Mouse (Mus musculus): ENCODE measurements at regions not wholly inside any gene's neighbourhood (a gene's known extent, or its start where the extent isn't known, plus 50 kb on each side); places are given as distances from the start of the nearest gene placed in this dataset.
"Not testable (repeated sequence)": the region's sequence is repeated elsewhere in the genome, so short reads cannot be mapped to it uniquely, and the experiment has no call there.

- not testable (repeated sequence) for H3K4me1 ChIP-seq (replicated peaks; ENCODE audit: control insufficient read depth, insufficient read depth, low read length); H3K4me3 ChIP-seq (ENCODE audit: low read depth, low read length); H3K9me3 ChIP-seq (ENCODE audit: control insufficient read depth, low read length); H3K27ac ChIP-seq (ENCODE audit: low read depth, low read length); DNase-seq (ENCODE audit: low spot score); H3K36me3 ChIP-seq (ENCODE audit: control insufficient read depth, insufficient read depth, low read length); H3K9ac ChIP-seq (ENCODE audit: low read depth, low read length); ATAC-seq (replicated peaks; ENCODE audit: low FRiP score); H3K4me2 ChIP-seq; H3K27me3 ChIP-seq (replicated peaks; ENCODE audit: control insufficient read depth, insufficient read depth, low read length)
- WGBS, result 80% methylated on average over 1 of the region's 1 CpGs
Observed at GRCm38 (mm10) chr1:186000066-186000465, 117.0 kb downstream of the Lyplal1 start.

DNA sequence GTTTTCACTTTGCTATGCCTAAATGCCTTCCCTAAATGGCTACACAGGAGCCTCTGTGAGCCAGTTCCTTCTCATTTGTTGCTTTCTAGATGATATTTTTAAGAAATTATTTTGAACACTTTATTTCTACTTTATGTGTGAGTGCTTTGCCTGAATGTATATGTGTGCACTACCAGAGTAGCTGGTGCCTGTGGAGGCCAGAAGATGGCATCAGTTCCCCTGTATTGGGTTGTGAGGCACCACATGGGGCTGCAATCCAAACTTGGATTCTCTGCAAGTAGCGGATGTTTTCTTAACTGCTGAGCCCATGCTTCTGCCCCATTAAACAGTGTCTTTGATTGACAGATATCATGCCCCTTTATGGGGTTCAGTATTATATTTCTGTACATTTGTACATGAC, 103.7 kb downstream of the Lyplal1 start:
- Histone ChIP-seq H3K9ac (ENCODE audit: low read depth, low read length) (no peak overlapping the region), H3K4me1 (replicated peaks; ENCODE audit: control insufficient read depth, insufficient read depth, low read length) (no peaks in the 10 kb centered on the region), H3K36me3 (ENCODE audit: control insufficient read depth, insufficient read depth, low read length) (no peaks in the 10 kb centered on the region), H3K4me2 (no peak overlapping the region), H3K9me3 (ENCODE audit: control insufficient read depth, low read length) (no peaks in the 10 kb centered on the region), H3K4me3 (ENCODE audit: low read depth, low read length) (no peak overlapping the region), H3K27me3 (replicated peaks; ENCODE audit: control insufficient read depth, insufficient read depth, low read length) (no peaks in the 10 kb centered on the region), H3K27ac (ENCODE audit: low read depth, low read length) (no peak overlapping the region)
- 88% methylated on average over 1 of the region's 1 CpGs for WGBS
- ATAC-seq (replicated peaks; ENCODE audit: low FRiP score) (no peak), DNase-seq (ENCODE audit: low spot score) (no peak)

DNA sequence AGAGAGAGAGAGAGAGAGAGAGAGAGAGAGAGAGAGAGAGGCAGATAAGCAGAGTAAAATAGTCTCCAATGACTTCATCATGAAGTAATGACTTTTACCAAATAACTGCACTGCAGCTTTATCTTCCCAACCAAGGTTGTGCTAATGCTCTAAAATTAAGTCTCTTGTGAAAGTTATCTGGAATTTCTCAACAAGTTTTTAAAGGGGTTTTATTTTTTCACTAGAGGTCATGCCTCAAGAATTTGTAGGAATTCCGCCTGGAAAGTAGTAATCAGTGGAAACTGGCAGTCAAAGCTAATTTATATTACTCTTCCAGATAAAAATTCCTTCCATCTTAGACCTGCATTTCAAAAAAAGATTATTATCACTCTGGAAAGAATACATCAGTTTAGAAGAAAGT, 102.9 kb downstream of the Lyplal1 start:
- H3K4me3 ChIP-seq (ENCODE audit: low read depth, low read length), result no peak overlapping the region
- H3K9ac ChIP-seq (ENCODE audit: low read depth, low read length), result no peak overlapping the region
- no peak overlapping the region for H3K4me2 ChIP-seq
- no peaks in the 10 kb centered on the region for H3K27me3 ChIP-seq (replicated peaks; ENCODE audit: control insufficient read depth, insufficient read depth, low read length)
- ATAC-seq (replicated peaks; ENCODE audit: low FRiP score) (no peak), DNase-seq (ENCODE audit: low spot score) (no peak)
- H3K9me3 ChIP-seq (ENCODE audit: control insufficient read depth, low read length), result no peaks in the 10 kb centered on the region
- H3K4me1 ChIP-seq (replicated peaks; ENCODE audit: control insufficient read depth, insufficient read depth, low read length), result no peaks in the 10 kb centered on the region
- no peaks in the 10 kb centered on the region for H3K36me3 ChIP-seq (ENCODE audit: control insufficient read depth, insufficient read depth, low read length)
- H3K27ac ChIP-seq (ENCODE audit: low read depth, low read length), result no peak overlapping the region
- WGBS, result 65% methylated on average over 1 of the region's 1 CpGs

GRCm38 (mm10) chr1:186015831-186016561, 101.1 kb downstream of the Lyplal1 start:
- no peak for ATAC-seq (replicated peaks; ENCODE audit: low FRiP score)
- 70% methylated on average over 8 of the region's 8 CpGs for WGBS

DNA sequence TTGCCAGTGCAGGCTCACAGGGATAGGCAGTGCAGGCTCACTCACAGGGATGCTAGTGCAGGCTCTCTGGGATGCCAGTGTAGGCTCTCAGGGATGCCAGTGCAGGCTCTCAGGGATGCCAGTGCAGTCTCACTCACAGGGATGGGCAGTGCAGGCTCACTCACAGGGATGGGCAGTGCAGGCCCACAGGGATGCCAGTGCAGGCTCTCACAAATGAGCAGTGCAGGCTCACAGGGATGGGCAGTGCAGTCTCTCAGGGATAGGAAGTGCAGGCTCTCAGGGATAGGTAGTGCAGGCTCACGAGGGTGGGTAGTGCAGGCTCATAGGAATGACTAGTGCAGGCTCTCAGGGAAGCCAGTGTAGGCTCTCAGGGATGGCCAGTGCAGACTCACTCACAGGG, 99.6 kb downstream of the Lyplal1 start:
- 50% methylated on average over 1 of the region's 1 CpGs for WGBS
- H3K27ac ChIP-seq (ENCODE audit: low read depth, low read length), result no peak overlapping the region
- no peak; the same call in 1 of the 2 replicates for ATAC-seq (replicated peaks; ENCODE audit: low FRiP score)
- no peaks in the 10 kb centered on the region for H3K36me3 ChIP-seq (ENCODE audit: control insufficient read depth, insufficient read depth, low read length)
- DNase-seq (ENCODE audit: low spot score), result no peak
- H3K27me3 ChIP-seq (replicated peaks; ENCODE audit: control insufficient read depth, insufficient read depth, low read length), result no peaks in the 10 kb centered on the region
- no peaks in the 10 kb centered on the region for H3K4me1 ChIP-seq (replicated peaks; ENCODE audit: control insufficient read depth, insufficient read depth, low read length)
- H3K9ac ChIP-seq (ENCODE audit: low read depth, low read length), result no peak overlapping the region
- H3K4me2 ChIP-seq, result no peak overlapping the region
- H3K4me3 ChIP-seq (ENCODE audit: low read depth, low read length), result no peak overlapping the region
- H3K9me3 ChIP-seq (ENCODE audit: control insufficient read depth, low read length), result no peaks in the 10 kb centered on the region

More at GRCm38 (mm10) chr1:186015831-186016561, 101.1 kb downstream of the Lyplal1 start:
- H3K36me3 ChIP-seq (ENCODE audit: control insufficient read depth, insufficient read depth, low read length), result no peaks in the 10 kb centered on the region
- H3K4me1 ChIP-seq (replicated peaks; ENCODE audit: control insufficient read depth, insufficient read depth, low read length), result no peaks in the 10 kb centered on the region
- H3K9ac ChIP-seq (ENCODE audit: low read depth, low read length), result no peak overlapping the region
- H3K4me2 ChIP-seq, result no peak overlapping the region
- H3K27ac ChIP-seq (ENCODE audit: low read depth, low read length), result no peak overlapping the region
- DNase-seq (ENCODE audit: low spot score), result no peak
- H3K4me3 ChIP-seq (ENCODE audit: low read depth, low read length), result no peak overlapping the region
- H3K9me3 ChIP-seq (ENCODE audit: control insufficient read depth, low read length), result no peaks in the 10 kb centered on the region
- no peaks in the 10 kb centered on the region for H3K27me3 ChIP-seq (replicated peaks; ENCODE audit: control insufficient read depth, insufficient read depth, low read length)

DNA sequence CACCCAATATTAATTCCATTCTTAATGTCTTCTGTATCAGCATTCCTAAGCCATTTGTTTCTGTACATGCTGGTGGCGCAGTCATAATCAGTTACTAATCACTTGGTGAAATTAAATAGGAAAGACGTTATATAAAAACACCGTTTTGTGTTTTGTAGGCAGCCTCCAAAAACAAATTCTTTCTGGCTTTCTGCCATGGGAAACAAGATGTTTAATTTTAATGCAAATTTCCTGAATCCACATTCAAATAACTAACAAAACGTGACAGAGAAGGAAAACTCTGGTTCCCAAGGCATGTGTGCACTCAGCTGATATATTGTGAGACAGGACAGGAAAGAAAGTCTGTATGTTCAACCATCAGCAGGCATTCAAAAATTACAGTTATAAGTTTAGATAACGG, 97.6 kb downstream of the Lyplal1 start:
- DNase-seq (ENCODE audit: low spot score) (no peak), ATAC-seq (replicated peaks; ENCODE audit: low FRiP score) (no peak)
- Histone ChIP-seq H3K4me1 (replicated peaks; ENCODE audit: control insufficient read depth, insufficient read depth, low read length) (no peaks in the 10 kb centered on the region), H3K36me3 (ENCODE audit: control insufficient read depth, insufficient read depth, low read length) (no peaks in the 10 kb centered on the region), H3K9ac (ENCODE audit: low read depth, low read length) (no peak overlapping the region), H3K9me3 (ENCODE audit: control insufficient read depth, low read length) (no peaks in the 10 kb centered on the region; the same call in 1 of the 2 replicates), H3K4me3 (ENCODE audit: low read depth, low read length) (no peak overlapping the region), H3K27me3 (replicated peaks; ENCODE audit: control insufficient read depth, insufficient read depth, low read length) (no peaks in the 10 kb centered on the region), H3K4me2 (no peak overlapping the region), H3K27ac (ENCODE audit: low read depth, low read length) (no peak overlapping the region)
- 79% methylated on average over 5 of the region's 5 CpGs for WGBS

DNA sequence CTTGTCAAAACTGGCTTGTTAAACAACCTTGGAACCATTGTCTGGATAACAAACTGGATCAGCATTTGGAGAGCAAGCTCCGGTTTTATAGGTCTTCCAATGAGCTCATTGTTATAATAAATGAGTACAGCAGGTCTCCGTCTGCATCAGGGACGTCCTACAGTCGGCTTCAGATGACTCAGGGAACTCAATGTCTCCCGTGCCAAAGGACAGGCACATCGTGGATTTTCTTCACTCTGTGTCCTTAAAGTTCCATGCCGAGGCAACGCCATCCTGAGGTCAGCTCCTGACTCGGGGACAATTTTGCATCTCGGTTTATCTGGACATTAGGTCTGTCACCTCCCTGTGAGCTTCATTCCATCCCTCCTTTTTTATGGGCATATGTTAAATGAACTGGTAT, 85.2 kb downstream of the Lyplal1 start:
- no peaks in the 10 kb centered on the region for H3K36me3 ChIP-seq (ENCODE audit: control insufficient read depth, insufficient read depth, low read length)
- DNase-seq (ENCODE audit: low spot score) (no peak), ATAC-seq (replicated peaks; ENCODE audit: low FRiP score) (no peak)
- H3K4me1 ChIP-seq (replicated peaks; ENCODE audit: control insufficient read depth, insufficient read depth, low read length), result no peaks in the 10 kb centered on the region
- H3K9ac ChIP-seq (ENCODE audit: low read depth, low read length), result no peak overlapping the region
- WGBS, result 81% methylated on average over 10 of the region's 10 CpGs
- no peaks in the 10 kb centered on the region for H3K27me3 ChIP-seq (replicated peaks; ENCODE audit: control insufficient read depth, insufficient read depth, low read length)
- no peaks in the 10 kb centered on the region for H3K9me3 ChIP-seq (ENCODE audit: control insufficient read depth, low read length)
- H3K4me3 ChIP-seq (ENCODE audit: low read depth, low read length), result no peak overlapping the region
- H3K27ac ChIP-seq (ENCODE audit: low read depth, low read length), result no peak overlapping the region
- no peak overlapping the region for H3K4me2 ChIP-seq

GRCm38 (mm10) chr1:186034443-186034842, 82.7 kb downstream of the Lyplal1 start:
- DNase-seq (ENCODE audit: low spot score) (no peak), ATAC-seq (replicated peaks; ENCODE audit: low FRiP score) (peak; percentile 63)
- no peaks in the 10 kb centered on the region for H3K9me3 ChIP-seq (ENCODE audit: control insufficient read depth, low read length)
- H3K9ac ChIP-seq (ENCODE audit: low read depth, low read length), result no peak overlapping the region
- no peaks in the 10 kb centered on the region for H3K27me3 ChIP-seq (replicated peaks; ENCODE audit: control insufficient read depth, insufficient read depth, low read length)
- no peak overlapping the region for H3K27ac ChIP-seq (ENCODE audit: low read depth, low read length)
- no peak overlapping the region for H3K4me2 ChIP-seq
- no peaks in the 10 kb centered on the region for H3K4me1 ChIP-seq (replicated peaks; ENCODE audit: control insufficient read depth, insufficient read depth, low read length)
- no peaks in the 10 kb centered on the region for H3K36me3 ChIP-seq (ENCODE audit: control insufficient read depth, insufficient read depth, low read length)
- 40% methylated on average over 2 of the region's 2 CpGs for WGBS
- no peak overlapping the region for H3K4me3 ChIP-seq (ENCODE audit: low read depth, low read length)

Measured in liver, embryonic 11.5 days (tissue).